Mouse (Mus musculus) lung, postnatal 0 days (tissue): Measurements from ENCODE around the gene Kmt2e.

Source experiments
- CTCF ChIP-seq: IDR thresholded peaks from 2 replicates; pipeline ENCODE4 v1.5.1; 2016; ENCODE audit warnings: antibody characterized with exemption, mild to moderate bottlenecking
- EP300 ChIP-seq: IDR thresholded peaks from 2 replicates; pipeline ENCODE4 v1.6.1; 2016; ENCODE audit warnings: antibody characterized with exemption, mild to moderate bottlenecking, control low read depth

DNA sequence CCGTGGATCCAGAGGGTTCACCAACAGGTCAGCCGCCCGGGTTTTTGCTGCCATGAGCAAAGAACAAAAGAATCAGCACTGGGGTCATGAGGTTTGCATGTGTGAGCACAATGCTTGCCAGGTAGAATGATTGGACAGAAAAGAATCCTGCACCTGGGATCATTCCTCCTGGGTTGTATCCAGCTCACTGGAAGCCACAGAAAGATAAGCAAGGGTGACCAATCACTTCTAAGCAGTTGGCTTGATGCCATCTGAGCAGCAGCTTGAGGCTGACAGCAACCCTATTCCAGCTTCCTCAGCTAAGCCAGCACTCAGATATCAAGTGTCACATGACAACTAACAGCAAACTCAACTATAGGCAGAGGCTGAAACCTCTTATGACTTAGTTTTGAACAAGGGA is 84.4 kb downstream of the Kmt2e start:
- TF ChIP-seq CTCF (no peak), EP300 (0 out of 2 replicates have a peak, but pooled peaks have one; percentile 22)
